Mouse (Mus musculus): ENCODE measurements at regions not wholly inside any gene's neighbourhood (a gene's known extent, or its start where the extent isn't known, plus 50 kb on each side); places are given as distances from the start of the nearest gene placed in this dataset.
"Not testable (repeated sequence)": the region's sequence is repeated elsewhere in the genome, so short reads cannot be mapped to it uniquely, and the experiment has no call there.

- no peak for DNase-seq (ENCODE audit: low read depth, low spot score)
These were observed 103.9 kb upstream of the Dazl start for GRCm38 (mm10) chr17:50397324-50397723.

- peak; percentile 92 for DNase-seq (ENCODE audit: low read depth, low spot score)
These were observed 101.8 kb upstream of the Plcl2 start for GRCm38 (mm10) chr17:50407249-50407990.

- no peak for DNase-seq (ENCODE audit: low read depth, low spot score)
These were observed 100.6 kb upstream of the Plcl2 start for GRCm38 (mm10) chr17:50408581-50408980.

- no peak for DNase-seq (ENCODE audit: low read depth, low spot score)
These were observed 99.9 kb upstream of the Plcl2 start for GRCm38 (mm10) chr17:50409271-50409670.

DNA sequence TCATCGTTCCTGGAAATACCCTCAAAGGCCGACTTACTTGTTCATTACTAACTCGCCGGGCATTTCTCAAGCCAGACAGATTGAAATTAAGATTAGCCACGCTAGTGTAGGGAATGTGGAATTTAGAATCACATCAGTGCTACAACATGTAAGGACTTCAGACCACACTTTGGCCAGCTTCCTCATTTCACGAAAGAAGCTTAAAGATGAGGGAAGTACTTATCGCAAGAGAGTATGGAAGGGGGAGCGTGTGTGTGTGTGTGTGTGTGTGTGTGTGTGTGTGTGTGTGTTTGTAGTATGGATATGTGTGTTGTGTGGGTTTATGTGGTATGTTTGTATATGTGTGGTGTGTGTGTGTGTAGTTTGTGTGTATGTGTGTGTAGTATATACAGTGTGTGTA is 99.3 kb upstream of the Plcl2 start:
- DNase-seq (ENCODE audit: low read depth, low spot score): no peak

DNA sequence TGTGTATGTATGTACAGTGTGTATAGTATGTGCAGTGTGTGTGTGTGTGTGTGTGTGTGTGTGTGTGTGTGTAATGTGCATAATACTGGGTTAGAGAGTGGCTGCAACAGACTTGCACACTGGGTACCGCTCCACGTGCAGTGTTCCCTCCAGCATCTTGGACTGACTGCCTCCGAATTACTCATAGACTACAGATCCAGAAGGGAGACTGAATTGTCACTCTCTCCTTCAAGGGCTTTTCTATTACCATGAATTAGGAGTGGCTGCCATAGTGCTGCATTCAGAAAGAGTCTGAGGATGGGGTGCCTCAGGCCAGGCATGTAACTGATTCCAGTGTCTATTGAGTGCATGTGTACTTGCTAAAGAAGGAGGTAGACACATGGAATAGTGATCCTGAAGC is 98.9 kb upstream of the Plcl2 start:
- DNase-seq (ENCODE audit: low read depth, low spot score): no peak

- no peak for DNase-seq (ENCODE audit: low read depth, low spot score)
These were observed 96.8 kb upstream of the Plcl2 start for GRCm38 (mm10) chr17:50412446-50412845.

DNA sequence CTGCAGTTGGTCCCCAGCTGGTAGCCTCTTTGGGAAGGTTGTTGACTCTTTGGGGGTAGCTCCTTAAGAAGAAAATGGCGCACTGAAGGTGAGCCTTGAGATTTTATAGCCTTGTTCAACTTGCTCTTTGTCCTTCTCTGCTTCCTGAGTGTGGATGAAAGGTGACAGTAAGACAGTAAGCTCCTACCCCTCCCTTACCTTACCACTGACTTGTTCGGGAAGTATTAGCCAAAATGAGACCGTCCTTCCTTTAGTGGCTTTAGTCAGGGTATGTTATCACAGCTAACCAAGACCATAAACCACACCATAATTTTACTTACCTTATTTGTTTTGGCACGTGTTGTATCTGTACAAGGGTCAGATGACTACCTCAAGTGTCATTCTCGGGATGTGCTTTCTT is 95.3 kb upstream of the Plcl2 start:
- DNase-seq (ENCODE audit: low read depth, low spot score): no peak

- DNase-seq (ENCODE audit: low read depth, low spot score): no peak
These were observed 93.7 kb upstream of the Plcl2 start for GRCm38 (mm10) chr17:50415331-50416005.

GRCm38 (mm10) chr17:50416119-50416518 is 93.1 kb upstream of the Plcl2 start:
- DNase-seq (ENCODE audit: low read depth, low spot score): no peak

DNA sequence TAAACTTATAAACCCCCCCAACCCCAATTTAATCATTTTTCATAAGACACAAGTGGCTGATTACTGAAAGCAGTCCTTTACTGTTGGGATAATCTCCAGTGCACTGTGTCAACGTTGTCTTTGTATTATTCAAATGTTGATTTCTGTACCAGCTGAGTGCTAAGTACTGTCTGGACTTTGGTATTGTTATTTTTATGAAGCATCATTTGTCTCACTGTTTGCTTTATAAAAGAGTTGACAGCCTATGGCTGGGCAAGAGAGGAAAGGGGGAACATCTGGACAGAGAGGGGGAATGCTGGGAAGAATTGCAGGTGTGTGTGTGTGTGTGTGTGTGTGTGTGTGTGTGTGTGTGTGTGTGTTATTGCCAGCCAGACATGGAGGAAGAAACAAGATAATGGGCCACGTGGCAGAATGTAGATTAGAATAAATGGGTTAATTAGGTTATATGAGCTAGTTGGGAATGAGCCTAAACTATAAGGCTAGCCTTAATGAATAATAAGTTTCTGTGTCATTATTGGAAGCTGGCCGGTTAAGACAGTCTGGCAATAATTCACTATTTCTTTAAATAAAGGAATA is 92.6 kb upstream of the Plcl2 start:
- no peak for DNase-seq (ENCODE audit: low read depth, low spot score)

DNA sequence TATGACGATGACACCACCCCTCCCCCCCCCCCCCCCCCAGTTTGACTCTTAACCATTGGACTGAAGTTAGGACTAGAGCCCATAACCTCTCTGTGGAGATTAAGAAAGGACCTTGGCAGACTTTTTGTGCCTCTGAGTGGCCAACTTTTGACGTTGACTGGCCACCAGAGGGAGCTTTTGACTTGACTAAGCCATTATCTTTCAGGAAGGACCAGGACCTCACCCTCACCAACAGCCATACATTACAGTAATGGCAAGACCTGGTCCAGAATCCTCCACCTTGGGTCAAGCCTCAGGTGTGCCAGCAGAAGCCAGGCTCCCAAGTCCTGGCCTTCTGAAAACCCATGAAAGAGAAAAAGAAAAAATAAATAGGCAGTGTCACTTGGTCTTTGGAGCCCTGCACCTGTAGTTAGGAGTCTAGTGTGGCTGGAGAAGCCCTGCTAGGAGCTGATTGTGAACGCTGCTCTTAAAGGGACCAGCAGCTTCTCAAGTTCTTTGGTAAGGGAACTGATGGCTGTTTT is 90.3 kb upstream of the Plcl2 start:
- no peak for DNase-seq (ENCODE audit: low read depth, low spot score)

GRCm38 (mm10) chr17:50419551-50419950 is 89.7 kb upstream of the Plcl2 start:
- not testable (repeated sequence) for DNase-seq (ENCODE audit: low read depth, low spot score)

DNA sequence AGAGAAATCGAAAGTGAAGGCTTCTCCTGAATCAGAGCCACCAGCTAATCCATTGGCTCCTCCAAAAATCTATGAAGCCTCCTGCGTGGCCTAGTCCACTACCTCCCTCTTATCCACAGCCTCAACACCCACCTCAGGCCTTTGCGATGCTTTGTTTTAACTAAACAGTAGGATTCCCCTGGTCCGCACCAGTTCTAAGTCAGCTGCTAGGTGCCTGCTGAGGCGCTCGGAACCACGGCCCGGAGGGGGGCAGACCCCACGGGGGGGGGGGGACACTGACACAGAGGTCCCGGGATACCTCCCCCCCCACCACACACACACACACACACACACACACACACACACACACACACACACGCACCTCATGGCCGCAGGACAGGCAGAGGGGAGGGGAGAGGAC is 89.2 kb upstream of the Plcl2 start:
- peak; percentile 78 for DNase-seq (ENCODE audit: low read depth, low spot score)

DNA sequence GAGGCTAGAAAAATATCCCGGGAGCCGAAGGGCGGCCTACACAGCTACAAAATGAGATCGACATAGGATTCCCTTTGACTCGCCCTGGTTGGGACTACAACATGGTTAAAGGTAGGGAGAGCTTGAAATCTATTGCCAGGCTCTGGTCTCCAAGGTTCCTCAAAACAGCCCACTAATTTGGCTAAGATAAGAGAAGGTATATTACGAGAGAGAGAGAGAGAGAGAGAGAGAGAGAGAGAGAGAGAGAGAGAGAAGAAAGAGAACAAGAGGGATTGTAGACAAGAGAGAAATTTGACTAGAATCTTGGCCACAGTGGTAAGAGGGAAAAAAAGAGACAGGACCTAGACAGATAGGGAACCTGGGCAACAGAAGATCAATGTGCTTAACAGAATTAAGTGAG is 88.5 kb upstream of the Plcl2 start:
- no peak for DNase-seq (ENCODE audit: low read depth, low spot score)

DNA sequence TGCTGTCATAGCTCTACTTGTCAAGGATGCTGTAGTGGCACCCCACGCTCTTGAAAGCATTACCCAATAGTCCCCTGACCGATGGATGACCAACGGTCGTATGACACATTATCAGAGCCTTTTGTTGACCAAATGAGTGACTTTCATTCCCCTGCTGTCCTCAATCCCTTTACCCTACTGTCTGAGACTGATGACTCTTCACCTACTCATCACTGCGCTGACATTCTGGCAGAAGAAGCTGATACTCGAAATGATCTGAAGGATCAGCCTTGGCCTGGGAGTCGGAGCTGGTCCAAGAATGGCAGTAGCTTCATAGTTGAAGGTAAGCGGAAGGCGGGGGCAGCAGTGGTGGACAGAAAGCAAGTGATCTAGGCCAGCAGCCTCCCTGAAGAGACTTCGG is 87.7 kb upstream of the Plcl2 start:
- no peak for DNase-seq (ENCODE audit: low read depth, low spot score)

GRCm38 (mm10) chr17:50425110-50425509 is 84.1 kb upstream of the Plcl2 start:
- DNase-seq (ENCODE audit: low read depth, low spot score): no peak

DNA sequence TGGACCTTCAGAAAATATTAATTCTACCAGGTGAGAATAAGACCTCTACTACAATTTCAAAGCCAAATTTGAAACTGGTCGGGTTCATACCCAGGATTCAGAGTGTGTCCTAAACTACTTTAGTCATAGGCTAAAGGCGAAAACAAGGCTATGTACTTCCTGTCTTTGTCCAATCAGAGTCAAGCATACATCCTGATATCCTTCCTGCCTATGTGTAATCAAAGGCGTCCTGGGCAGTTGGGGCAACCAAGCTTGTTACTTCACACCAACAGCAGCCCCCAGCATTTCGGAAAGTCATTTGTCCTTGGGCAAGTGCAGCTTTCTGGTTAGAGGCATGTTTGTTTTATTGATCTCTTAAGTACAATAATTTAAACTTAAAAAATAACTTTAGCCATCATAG is 83.7 kb upstream of the Plcl2 start:
- no peak for DNase-seq (ENCODE audit: low read depth, low spot score)

DNA sequence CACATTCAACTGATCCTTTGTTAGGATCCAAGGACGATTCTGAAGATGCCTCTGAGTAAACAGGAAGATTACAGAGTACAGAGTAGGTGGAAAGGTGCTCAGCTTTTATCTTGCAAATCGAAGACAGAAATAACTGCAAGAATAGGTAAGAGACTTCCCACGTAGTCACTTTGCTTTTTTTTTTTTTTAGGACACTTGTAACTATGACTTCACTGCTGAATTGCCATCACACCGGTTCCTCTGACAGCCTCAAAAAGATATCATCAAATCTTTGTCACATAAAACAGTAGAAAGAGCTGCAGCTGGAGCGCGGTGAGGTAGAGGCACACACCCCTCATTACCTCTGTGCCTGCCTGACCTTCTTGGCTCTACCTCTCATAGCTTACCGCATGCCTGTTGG is 83.1 kb upstream of the Plcl2 start:
- DNase-seq (ENCODE audit: low read depth, low spot score): no peak

DNA sequence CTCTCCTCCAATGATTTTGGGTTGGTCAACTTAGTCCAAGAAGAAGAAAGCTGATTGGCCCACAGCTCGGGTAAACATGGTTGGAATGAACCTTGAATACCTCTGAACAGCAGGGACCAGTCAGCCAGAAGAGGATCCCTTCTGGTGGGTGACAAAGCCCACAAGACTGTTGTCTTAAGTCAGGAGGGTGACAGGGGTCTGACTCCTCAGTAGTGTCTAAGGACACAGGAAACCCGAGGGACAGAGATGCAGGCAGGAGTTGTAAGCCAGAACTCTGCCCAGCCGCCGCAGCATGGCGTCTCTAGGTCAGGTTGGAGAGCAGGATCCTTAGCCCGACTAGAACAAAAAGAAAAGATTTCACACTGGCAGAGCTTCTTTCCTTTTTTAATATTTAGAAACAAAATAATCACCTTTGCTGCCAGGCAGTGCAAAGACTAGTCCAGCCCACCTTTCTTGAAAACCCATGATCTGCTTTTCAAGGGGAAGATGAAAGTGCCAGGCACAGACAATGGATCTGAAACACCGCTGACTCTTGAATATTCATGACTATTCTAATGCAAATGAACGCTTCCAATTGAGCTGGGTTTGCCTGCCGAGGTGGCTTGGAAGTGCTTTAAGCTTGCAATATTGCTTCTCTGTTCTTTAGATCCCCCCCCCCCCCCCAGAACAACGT is 81.7 kb upstream of the Plcl2 start:
- no peak for DNase-seq (ENCODE audit: low read depth, low spot score)

DNA sequence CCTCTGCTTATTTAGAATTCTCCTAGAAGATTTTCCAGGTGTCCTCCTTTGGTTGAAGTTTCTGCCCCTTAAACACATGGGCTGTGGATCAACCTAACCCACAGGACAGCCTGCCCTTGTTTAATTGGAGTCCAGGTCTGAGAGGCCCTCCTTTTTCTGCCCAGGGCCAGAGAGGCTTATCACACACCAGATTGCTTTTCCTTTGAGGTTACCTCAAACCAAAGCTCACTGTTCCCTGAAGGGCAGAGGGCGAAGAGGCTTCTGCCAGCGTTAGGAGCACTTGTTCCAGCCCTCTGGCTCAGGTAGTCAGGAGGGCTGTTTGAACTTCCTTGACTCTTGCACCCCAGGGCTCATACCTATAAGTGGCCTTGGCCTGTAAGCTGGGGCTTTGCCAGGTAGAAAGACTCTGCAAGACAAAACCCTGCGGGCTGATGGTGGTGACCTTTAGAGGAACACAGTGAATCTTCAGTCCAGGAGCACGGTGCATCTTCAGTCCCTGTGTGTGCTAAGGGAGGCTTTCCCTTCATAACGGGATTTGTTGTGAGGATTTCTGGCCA is 81.1 kb upstream of the Plcl2 start:
- DNase-seq (ENCODE audit: low read depth, low spot score): no peak

- no peak for DNase-seq (ENCODE audit: low read depth, low spot score)
These were observed 76.6 kb upstream of the Plcl2 start for GRCm38 (mm10) chr17:50432559-50432958.

All from forelimb bud, embryonic 11.5 days (tissue).